In the genomic region with DNA sequence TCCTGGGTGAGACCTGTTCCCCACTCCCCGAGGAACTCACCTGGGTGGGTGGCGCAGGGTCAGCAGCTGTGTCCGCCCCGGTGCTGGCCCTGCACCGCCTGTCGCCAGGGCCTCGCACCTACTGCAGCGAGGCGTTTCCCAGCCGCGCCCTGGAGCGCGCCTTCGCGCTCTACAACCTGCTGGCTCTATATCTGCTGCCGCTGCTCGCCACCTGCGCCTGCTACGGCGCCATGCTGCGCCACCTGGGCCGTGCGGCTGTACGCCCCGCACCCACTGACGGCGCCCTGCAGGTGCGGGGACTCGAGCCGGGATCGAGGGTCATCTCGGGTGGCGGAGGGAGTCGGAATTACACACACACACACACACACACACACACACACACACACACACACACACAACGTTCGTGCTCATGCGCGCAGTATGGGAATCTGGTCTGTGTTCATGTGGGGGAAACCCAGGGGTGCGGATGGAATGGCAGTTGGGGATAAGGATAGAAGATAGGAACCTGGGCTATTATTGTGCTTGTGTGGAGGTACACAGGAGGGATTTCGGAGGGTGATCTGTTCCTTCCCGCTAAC, we compare ENCODE assay signal across 8 mouse cellular contexts. TPM values are rescaled to one million over a fixed set of nuclear protein-coding genes. Genes with fewer than 3 reads are reported as not detected.
A peak's percentile ranks its signal among the peaks of the same experiment; 100 is the strongest.
DNase-seq lines count a peak whose midpoint lies in the region; ATAC-seq and TF ChIP-seq lines count a peak whose summit lies in the region.

A gene (minus strand): TSS at position 251 of the 578 bp plus-strand sequence.

- peak within 1 kb of the TSS; percentile 46 for H3K4me2 ChIP-seq in embryonic facial prominence, embryonic 15.5 days (replicated peaks)
- peak within 1 kb of the TSS; percentile 43 for H3K4me2 ChIP-seq in heart, postnatal 0 days (ENCODE audit: low read depth, low read length)
- peak within 1 kb of the TSS; percentile 44 for H3K4me2 ChIP-seq in neural tube, embryonic 14.5 days (ENCODE audit: low read depth, low read length)

- WGBS in embryonic facial prominence, embryonic 15.5 days: 5% methylated on average over 41 of the region's 41 CpGs
- WGBS in heart, postnatal 0 days: 7% methylated on average over 34 of the region's 41 CpGs
- whole genome bisulfite sequencing in limb, embryonic 10.5 days: 6% methylated on average over 41 of the region's 41 CpGs
- WGBS in neural tube, embryonic 14.5 days: 3% methylated on average over 34 of the region's 41 CpGs

- H3K27me3 ChIP-seq in E14TG2a.4 (ENCODE audit: insufficient read depth, low read length): peaks cover 68% of the 10 kb centered on the region
- H3K27me3 ChIP-seq in embryonic facial prominence, embryonic 15.5 days: peaks cover 63% of the 10 kb centered on the region
- H3K27me3 ChIP-seq in heart, postnatal 0 days (ENCODE audit: control insufficient read depth, insufficient read depth, low read length): peaks cover 61% of the 10 kb centered on the region
- H3K27me3 ChIP-seq in limb, embryonic 10.5 days (ENCODE audit: low read depth, poor library complexity, severe bottlenecking): peaks cover 72% of the 10 kb centered on the region
- H3K27me3 ChIP-seq in neural tube, embryonic 14.5 days (ENCODE audit: control insufficient read depth, insufficient read depth, low read length): peaks cover 60% of the 10 kb centered on the region

- no peak for TF ChIP-seq CTCF in E14TG2a.4 (conservative IDR thresholded peaks at IDR 0.05; ENCODE audit: low read length)
- TF ChIP-seq CTCF in heart, postnatal 0 days (IDR thresholded peaks at IDR 0.05; ENCODE audit: low read depth): no peak

- H3K4me3 ChIP-seq in E14TG2a.4 (replicated peaks; ENCODE audit: low read length): peak within 1 kb of the TSS; percentile 69
- peak within 1 kb of the TSS; percentile 25 for H3K4me3 ChIP-seq in embryonic facial prominence, embryonic 15.5 days (replicated peaks)
- peak within 1 kb of the TSS; percentile 12 for H3K4me3 ChIP-seq in heart, postnatal 0 days (ENCODE audit: low read depth, low read length)
- peak within 1 kb of the TSS; percentile 43 for H3K4me3 ChIP-seq in limb, embryonic 10.5 days
- H3K4me3 ChIP-seq in neural tube, embryonic 14.5 days (ENCODE audit: low read depth, low read length): peak within 1 kb of the TSS; percentile 12

- TF ChIP-seq EP300 in heart, postnatal 0 days (IDR thresholded peaks at IDR 0.05; ENCODE audit: low read depth): no peak

- H3K9ac ChIP-seq in embryonic facial prominence, embryonic 15.5 days: no peak within 1 kb of the TSS
- no peak within 1 kb of the TSS for H3K9ac ChIP-seq in heart, postnatal 0 days (replicated peaks; ENCODE audit: low read depth, low read length)
- H3K9ac ChIP-seq in neural tube, embryonic 14.5 days (replicated peaks; ENCODE audit: low read depth, low read length): 0 out of 2 replicates have a peak within 1 kb of the TSS, but pooled peaks have one; percentile 32

- no peaks in the 10 kb centered on the region for H3K9me3 ChIP-seq in E14TG2a.4 (ENCODE audit: low read length)
- no peaks in the 10 kb centered on the region for H3K9me3 ChIP-seq in embryonic facial prominence, embryonic 15.5 days (replicated peaks)
- no peaks in the 10 kb centered on the region for H3K9me3 ChIP-seq in heart, postnatal 0 days (replicated peaks; ENCODE audit: control insufficient read depth, low read length)
- H3K9me3 ChIP-seq in limb, embryonic 10.5 days (replicated peaks): no peaks in the 10 kb centered on the region
- H3K9me3 ChIP-seq in neural tube, embryonic 14.5 days (ENCODE audit: control insufficient read depth, low read length): no peaks in the 10 kb centered on the region

- no peaks in the 10 kb centered on the region for H3K36me3 ChIP-seq in E14TG2a.4 (ENCODE audit: insufficient read depth, low read length)
- H3K36me3 ChIP-seq in embryonic facial prominence, embryonic 15.5 days: no peaks in the 10 kb centered on the region
- H3K36me3 ChIP-seq in heart, postnatal 0 days (replicated peaks; ENCODE audit: control insufficient read depth, insufficient read depth, low read length): no peaks in the 10 kb centered on the region
- no peaks in the 10 kb centered on the region for H3K36me3 ChIP-seq in limb, embryonic 10.5 days
- H3K36me3 ChIP-seq in neural tube, embryonic 14.5 days (ENCODE audit: control insufficient read depth, insufficient read depth, low read length): no peaks in the 10 kb centered on the region

- peak; percentile 11 for DNase-seq in embryo, embryonic 10 days (ENCODE audit: low spot score)
- no peak for DNase-seq in embryo, embryonic 11 days
- no peak for DNase-seq in heart, postnatal 0 days (ENCODE audit: low spot score)
- no peak for DNase-seq in limb, embryonic 10.5 days (ENCODE audit: low spot score)
- no peak for DNase-seq in urinary bladder, postnatal 25 days (ENCODE audit: low spot score)

- no peak within 1 kb of the TSS for H3K27ac ChIP-seq in embryonic facial prominence, embryonic 15.5 days (replicated peaks)
- H3K27ac ChIP-seq in heart, postnatal 0 days (ENCODE audit: low read depth): no peak within 1 kb of the TSS
- no peak within 1 kb of the TSS; the same call in 1 of the 2 replicates for H3K27ac ChIP-seq in limb, embryonic 10.5 days
- H3K27ac ChIP-seq in neural tube, embryonic 14.5 days (ENCODE audit: low read depth, low read length): no peak within 1 kb of the TSS

- ATAC-seq in embryonic facial prominence, embryonic 15.5 days (ENCODE audit: insufficient number of reproducible peaks, low FRiP score, low TSS enrichment, low read depth): no peak
- no peak for ATAC-seq in heart, postnatal 0 days (ENCODE audit: insufficient read depth, low read depth)
- ATAC-seq in neural tube, embryonic 14.5 days (ENCODE audit: low read depth): no peak

- peaks cover 87% of the 10 kb centered on the region for H3K4me1 ChIP-seq in E14TG2a.4 (replicated peaks; ENCODE audit: low read depth, low read length)
- peaks cover 54% of the 10 kb centered on the region for H3K4me1 ChIP-seq in embryonic facial prominence, embryonic 15.5 days
- peaks cover 14% of the 10 kb centered on the region for H3K4me1 ChIP-seq in heart, postnatal 0 days (ENCODE audit: control insufficient read depth, insufficient read depth)
- peaks cover 63% of the 10 kb centered on the region for H3K4me1 ChIP-seq in limb, embryonic 10.5 days
- peaks cover 10% of the 10 kb centered on the region for H3K4me1 ChIP-seq in neural tube, embryonic 14.5 days (ENCODE audit: control insufficient read depth, insufficient read depth, low read length)

RNA-seq across cellular contexts. Expression of the gene that starts here (rescaled TPM):
- polyA plus RNA-seq in embryonic facial prominence, embryonic 15.5 days (2015; fragmentation: Nextera tagmentation; extraction: Ambion mirVana): 179 and 181 TPM in 2 replicates
- total RNA-seq in heart, postnatal 0 days (2014; rRNA removed; ENCODE audit: low replicate concordance): 40.9 and 58.4 TPM in 2 replicates
- 104 and 107 TPM in 2 replicates for polyA plus RNA-seq in heart, postnatal 0 days (2015; fragmentation: Nextera tagmentation; extraction: Ambion mirVana)
- polyA plus RNA-seq in limb, embryonic 10.5 days (2016; fragmentation: Nextera tagmentation; extraction: Ambion mirVana): 116 and 143 TPM in 2 replicates
- polyA plus RNA-seq in neural tube, embryonic 14.5 days (2014; fragmentation: Nextera tagmentation; extraction: Ambion mirVana): 253 and 265 TPM in 2 replicates

Comparison
In these comparisons a context has a peak if more than half of its experiments do, and no peak if none do; other contexts are left out.
1. H3K4me3 ChIP-seq: peak in every context shown above with its lines; median percentile 69 in E14TG2a.4; 43 in limb, embryonic 10.5 days; 25 in embryonic facial prominence, embryonic 15.5 days; 12 in heart, postnatal 0 days; 12 in neural tube, embryonic 14.5 days.